Mouse (Mus musculus) MEL (cell line): ENCODE results near the gene Myo5a. TPM values are rescaled to one million over a fixed set of nuclear protein-coding genes. Genes with fewer than 3 reads are reported as not detected.

Experiments used
- DNase-seq: peaks from one replicate; pipeline ENCODE4 v3.0.0; 2011; ENCODE audit warnings: low read depth, low spot score
- H3K27ac ChIP-seq: 2 replicates; pipeline ENCODE4 v1.5.1; 2012; ENCODE audit warnings: low read depth, mild to moderate bottlenecking, control low read depth, low read length, moderate library complexity; ENCODE audit not compliant: control insufficient read depth
- H3K27me3 ChIP-seq, 2 experiments: fragments of 150-350 bp in 1 of 2; sonication (generic) in 1 of 2; 2 replicates each; pipeline ENCODE4 v1.6.1; 2012; ENCODE audit warnings: low read length in 2 of 2, mild to moderate bottlenecking in 2 of 2, improper control_type of control experiment in 1 of 2, moderate library complexity in 1 of 2; ENCODE audit not compliant: insufficient read depth in 2 of 2, control insufficient read depth in 1 of 2
- H3K36me3 ChIP-seq, 2 experiments: 2 replicates each; pipeline ENCODE4 v1.6.1; 2012 to 2014; ENCODE audit warnings: low read length in 2 of 2, improper control_type of control experiment in 1 of 2, inconsistent platforms in 1 of 2, mild to moderate bottlenecking in 1 of 2; ENCODE audit not compliant: insufficient read depth in 2 of 2, control insufficient read depth in 1 of 2
- H3K4me1 ChIP-seq, 2 experiments: fragments of 150-350 bp in 1 of 2; sonication (generic) in 1 of 2; 2 replicates each; pipeline ENCODE4 v1.6.1; 2012; ENCODE audit warnings: low read length in 2 of 2, improper control_type of control experiment in 1 of 2, mild to moderate bottlenecking in 1 of 2; ENCODE audit not compliant: insufficient read depth in 2 of 2, control insufficient read depth in 1 of 2
- H3K4me3 ChIP-seq, 2 experiments: fragments of 150-350 bp in 1 of 2; sonication (generic) in 1 of 2; 2 replicates each; pipeline ENCODE4 v1.5.1; 2012; ENCODE audit warnings: low read depth in 2 of 2, low read length in 2 of 2, mild to moderate bottlenecking in 2 of 2, moderate library complexity in 2 of 2, control low read depth in 1 of 2, improper control_type of control experiment in 1 of 2; ENCODE audit not compliant: control insufficient read depth in 1 of 2, insufficient read depth in 1 of 2
- H3K79me2 ChIP-seq: 2 replicates; pipeline ENCODE4 v1.6.1; 2012; ENCODE audit warnings: mild to moderate bottlenecking, low read length, moderate library complexity; ENCODE audit not compliant: control insufficient read depth, poor library complexity, insufficient read depth
- H3K9ac ChIP-seq: 2 replicates; pipeline ENCODE4 v1.6.1; 2012; ENCODE audit warnings: low read depth, mild to moderate bottlenecking, control low read depth, low read length, moderate library complexity; ENCODE audit not compliant: control insufficient read depth, poor library complexity, severe bottlenecking
- H3K9me3 ChIP-seq: fragments of 150-350 bp; sonication (generic); replicated peaks from 2 replicates; pipeline ENCODE4 v1.6.1; 2012; ENCODE audit warnings: mild to moderate bottlenecking, low read length, improper control_type of control experiment, moderate library complexity; ENCODE audit not compliant: insufficient read depth
- CHD1 ChIP-seq: IDR thresholded peaks from 2 replicates; pipeline ENCODE4 v1.6.1; 2012; ENCODE audit warnings: low read depth, mild to moderate bottlenecking, inconsistent platforms, low read length, improper control_type of control experiment
- CTCF ChIP-seq, 3 experiments: IDR thresholded peaks in 2 of 3; conservative IDR thresholded peaks in 1 of 3; 2 replicates each; pipeline ENCODE4 v1.5.1; 2011 to 2012; ENCODE audit warnings: low read length in 3 of 3, low read depth in 2 of 3, mild to moderate bottlenecking in 2 of 3, improper control_type of control experiment in 1 of 3, inconsistent platforms in 1 of 3, mixed read lengths in 1 of 3, moderate library complexity in 1 of 3; ENCODE audit not compliant: control insufficient read depth in 1 of 3, insufficient read depth in 1 of 3, poor library complexity in 1 of 3, severe bottlenecking in 1 of 3
- ELF1 ChIP-seq: IDR thresholded peaks from 2 replicates; pipeline ENCODE4 v1.6.1; 2014; ENCODE audit warnings: low read depth, mild to moderate bottlenecking, inconsistent platforms, low read length, improper control_type of control experiment, moderate library complexity
- EP300 ChIP-seq, 2 experiments: IDR thresholded peaks; 2 replicates each; pipeline ENCODE4 v1.6.1; 2011; ENCODE audit warnings: improper control_type of control experiment in 2 of 2, low read length in 2 of 2, low read depth in 1 of 2, mild to moderate bottlenecking in 1 of 2
- JUND ChIP-seq: IDR thresholded peaks from 2 replicates; pipeline ENCODE4 v1.6.1; 2011; ENCODE audit warnings: low read depth, mild to moderate bottlenecking, improper control_type of control experiment, low read length
- MAFK ChIP-seq: IDR thresholded peaks from 2 replicates; pipeline ENCODE4 v1.6.1; 2011; ENCODE audit warnings: low read depth, mild to moderate bottlenecking, low read length, improper control_type of control experiment, borderline replicate concordance
- MYC ChIP-seq: IDR thresholded peaks from 2 replicates; pipeline ENCODE4 v1.6.1; 2011; ENCODE audit warnings: low read depth, mild to moderate bottlenecking, low read length, improper control_type of control experiment, moderate library complexity
- POLR2A ChIP-seq, 2 experiments: IDR thresholded peaks; 2 replicates each; pipeline ENCODE4 v1.6.1; 2011 to 2012; ENCODE audit warnings: low read length in 2 of 2, mild to moderate bottlenecking in 2 of 2, control low read depth in 1 of 2, improper control_type of control experiment in 1 of 2, low read depth in 1 of 2, moderate library complexity in 1 of 2; ENCODE audit not compliant: control insufficient read depth in 1 of 2, insufficient read depth in 1 of 2, poor library complexity in 1 of 2
- POLR2AphosphoS2 ChIP-seq: IDR thresholded peaks from 2 replicates; pipeline ENCODE4 v1.6.1; 2011; ENCODE audit warnings: low read length, improper control_type of control experiment
- RAD21 ChIP-seq: IDR thresholded peaks from 2 replicates; pipeline ENCODE4 v1.6.1; 2011; ENCODE audit warnings: mild to moderate bottlenecking, low read depth, low read length, improper control_type of control experiment
- RCOR1 ChIP-seq: IDR thresholded peaks from 2 replicates; pipeline ENCODE4 v1.6.1; 2012; ENCODE audit warnings: low read depth, mild to moderate bottlenecking, inconsistent platforms, low read length, improper control_type of control experiment
- SIN3A ChIP-seq: IDR thresholded peaks from 2 replicates; pipeline ENCODE4 v1.6.1; 2012; ENCODE audit warnings: low read length, improper control_type of control experiment, inconsistent platforms
- SMC3 ChIP-seq: IDR thresholded peaks from 2 replicates; pipeline ENCODE4 v1.6.1; 2011; ENCODE audit warnings: low read depth, low read length, improper control_type of control experiment
- TAL1 ChIP-seq: IDR thresholded peaks from 2 replicates; pipeline ENCODE4 v1.6.1; 2012; ENCODE audit warnings: mild to moderate bottlenecking, inconsistent platforms, low read length, moderate library complexity, mixed read lengths
- TBP ChIP-seq: IDR thresholded peaks from 2 replicates; pipeline ENCODE4 v1.8.0; 2011; ENCODE audit warnings: low read depth, low read length, improper control_type of control experiment
- ZMIZ1 ChIP-seq: IDR thresholded peaks from 2 replicates; pipeline ENCODE4 v1.6.1; 2012; ENCODE audit warnings: low read depth, mild to moderate bottlenecking, inconsistent platforms, low read length, improper control_type of control experiment, moderate library complexity
- ZNF384 ChIP-seq: IDR thresholded peaks from 2 replicates; pipeline ENCODE4 v1.6.1; 2012; ENCODE audit warnings: low read depth, mild to moderate bottlenecking, inconsistent platforms, low read length, improper control_type of control experiment
- polyA plus RNA-seq, 2 experiments: library from polyadenylated mRNA; stranded (reverse) in 1 of 2; unstranded in 1 of 2; fragments of >175 nt in 1 of 2; fragments of >200 nt in 1 of 2; gene quantifications; 2 replicates each; pipeline versions ENCODE4 v1.2.1 to v1.2.4; 2012; ENCODE audit warnings: low replicate concordance in 2 of 2, low read depth in 1 of 2; ENCODE audit not compliant: insufficient read length in 2 of 2, insufficient read depth in 1 of 2, missing spikeins in 1 of 2
- total RNA-seq: library from RNA; depleted of rRNA; stranded (reverse); fragments of 300-350 nt; gene quantifications from 2 replicates; pipeline ENCODE4 v1.2.3, GENCODE M21; 2012

Myo5a gene
- total and polyA plus RNA-seq, 3 experiments: 18.9 to 208 (median 49.0) TPM

- no peaks in the 10 kb centered on the region for H3K79me2 ChIP-seq
- H3K9me3 ChIP-seq: no peaks in the 10 kb centered on the region
- no peak overlapping the region for H3K9ac ChIP-seq
- peaks cover 4 to 29% of the 10 kb centered on the region in 2 experiments for H3K4me1 ChIP-seq
- no peak overlapping the region for H3K27ac ChIP-seq
- no peak overlapping the region for H3K4me3 ChIP-seq
- H3K27me3 ChIP-seq: no peaks in the 10 kb centered on the region
- TF ChIP-seq RAD21 (peak; percentile 31), CTCF (IDR thresholded peaks at IDR 0.05 in 2 of 3, conservative IDR thresholded peaks at IDR 0.05 in 1 of 3; ENCODE audit: control insufficient read depth in 1 of 3, insufficient read depth in 1 of 3, low read depth in 2 of 3, low read length in 3 of 3, poor library complexity in 1 of 3, severe bottlenecking in 1 of 3) (peak; percentile 22 to 72 (median 58); a peak in 4 of 6 replicates), SIN3A (no peak), ZMIZ1 (no peak), SMC3 (peak; percentile 31; the same call in 1 of the 2 replicates)
- TF ChIP-seq, all 39 proteins: peak for 3
- peaks cover 0 to 18% of the 10 kb centered on the region in 2 experiments; a peak in 2 of 4 replicates for H3K36me3 ChIP-seq
- DNase-seq: peak; percentile 69
Measured at GRCm38 (mm10) chr9:75259656-75260055, 188.8 kb downstream of the Myo5a start.

GRCm38 (mm10) chr9:75261332-75261872 is 190.6 kb downstream of the Myo5a start:
- Histone ChIP-seq H3K79me2 (no peaks in the 10 kb centered on the region), H3K4me1 (peaks cover 4 to 22% of the 10 kb centered on the region in 2 experiments), H3K36me3 (peaks cover 0 to 18% of the 10 kb centered on the region in 2 experiments; a peak in 2 of 4 replicates), H3K9ac (peak overlapping the region; percentile 20; the same call in 1 of the 2 replicates), H3K27me3 (no peaks in the 10 kb centered on the region), H3K4me3 (peak overlapping the region in 1 of 2 experiments; percentile 16; a peak in 1 of 4 replicates), H3K9me3 (no peaks in the 10 kb centered on the region), H3K27ac (peak overlapping the region; percentile 35)
- DNase-seq: no peak
- no peak for TF ChIP-seq POLR2A (IDR thresholded peaks at IDR 0.05; ENCODE audit: control insufficient read depth in 1 of 2, insufficient read depth in 1 of 2, low read depth in 1 of 2, low read length in 2 of 2, poor library complexity in 1 of 2)
- TF ChIP-seq ELF1: no peak
- TF ChIP-seq JUND: no peak
- no peak for TF ChIP-seq RCOR1
- no peak for TF ChIP-seq EP300 (IDR thresholded peaks at IDR 0.05; ENCODE audit: low read depth in 1 of 2, low read length in 2 of 2)
- no peak for TF ChIP-seq POLR2AphosphoS2
- TF ChIP-seq MAFK: no peak
- TF ChIP-seq ZNF384: no peak
- no peak for TF ChIP-seq TBP
- TF ChIP-seq MYC: no peak
- TF ChIP-seq CHD1: no peak
- no peak for TF ChIP-seq TAL1
